Comparison of ENCODE assay signal across 10 mouse cellular contexts in genomic region chr7:98490911-98491310, GRCm38 (mm10). TPM values are rescaled to one million over a fixed set of nuclear protein-coding genes. Genes with fewer than 3 reads are reported as not detected.
DNase-seq lines count a peak whose midpoint lies in the region; ATAC-seq lines count a peak whose summit lies in the region.
"Had no signal": no experiment of that assay in that cellular context is flagged by ENCODE, and none has a peak within 500 bp of the region (broad histone marks: within the 10 kb centered on the region; RNA-seq: fewer than 3 reads in every experiment).

No protein-coding gene starts in this region.

- no peak overlapping the region for H3K27ac ChIP-seq in heart, embryonic 16.5 days (ENCODE audit: low read length)
- H3K27ac ChIP-seq in midbrain, embryonic 10.5 days (replicated peaks): no peak overlapping the region
- no peak overlapping the region for H3K27ac ChIP-seq in midbrain, embryonic 14.5 days (replicated peaks; ENCODE audit: low read depth, low read length)
- H3K27ac ChIP-seq in intestine, embryonic 16.5 days (ENCODE audit: low read length): no peak overlapping the region
- no peak overlapping the region for H3K27ac ChIP-seq in stomach, embryonic 16.5 days (ENCODE audit: low read length)

- H3K27me3 ChIP-seq in heart, embryonic 16.5 days (ENCODE audit: control insufficient read depth, insufficient read depth, low read length): no peaks in the 10 kb centered on the region
- peaks cover 52% of the 10 kb centered on the region for H3K27me3 ChIP-seq in midbrain, embryonic 10.5 days (ENCODE audit: low read depth, poor library complexity, severe bottlenecking)
- H3K27me3 ChIP-seq in midbrain, embryonic 14.5 days (ENCODE audit: control insufficient read depth, insufficient read depth, low read length): no peaks in the 10 kb centered on the region
- H3K27me3 ChIP-seq in intestine, embryonic 16.5 days (replicated peaks; ENCODE audit: control insufficient read depth, insufficient read depth, low read length): no peaks in the 10 kb centered on the region; the same call in 1 of the 2 replicates
- no peaks in the 10 kb centered on the region for H3K27me3 ChIP-seq in stomach, embryonic 16.5 days (ENCODE audit: control insufficient read depth, insufficient read depth, low read length)

- H3K9ac ChIP-seq in heart, embryonic 16.5 days (ENCODE audit: low read length): no peak overlapping the region
- H3K9ac ChIP-seq in midbrain, embryonic 14.5 days (replicated peaks; ENCODE audit: low read length): no peak overlapping the region
- H3K9ac ChIP-seq in intestine, embryonic 16.5 days (ENCODE audit: low read depth, low read length): peak overlapping the region; percentile 58; the same call in 1 of the 2 replicates
- H3K9ac ChIP-seq in stomach, embryonic 16.5 days (ENCODE audit: low read length): peak overlapping the region; percentile 75

- H3K36me3 ChIP-seq in heart, embryonic 16.5 days (ENCODE audit: control insufficient read depth, insufficient read depth): no peaks in the 10 kb centered on the region
- H3K36me3 ChIP-seq in midbrain, embryonic 10.5 days: no peaks in the 10 kb centered on the region
- no peaks in the 10 kb centered on the region for H3K36me3 ChIP-seq in midbrain, embryonic 14.5 days (ENCODE audit: control insufficient read depth, insufficient read depth, low read length)
- no peaks in the 10 kb centered on the region for H3K36me3 ChIP-seq in intestine, embryonic 16.5 days (ENCODE audit: control insufficient read depth, insufficient read depth, low read length)
- H3K36me3 ChIP-seq in stomach, embryonic 16.5 days (ENCODE audit: control insufficient read depth, insufficient read depth, low read length): no peaks in the 10 kb centered on the region

- no peaks in the 10 kb centered on the region for H3K9me3 ChIP-seq in heart, embryonic 16.5 days (replicated peaks; ENCODE audit: control insufficient read depth, low read length)
- no peaks in the 10 kb centered on the region for H3K9me3 ChIP-seq in midbrain, embryonic 10.5 days (replicated peaks)
- H3K9me3 ChIP-seq in midbrain, embryonic 14.5 days (ENCODE audit: control insufficient read depth, low read length): no peaks in the 10 kb centered on the region
- H3K9me3 ChIP-seq in intestine, embryonic 16.5 days (ENCODE audit: control insufficient read depth, low read length): no peaks in the 10 kb centered on the region
- no peaks in the 10 kb centered on the region for H3K9me3 ChIP-seq in stomach, embryonic 16.5 days (replicated peaks; ENCODE audit: control insufficient read depth, low read length)

- intact Hi-C loops in heart, postnatal 36 days (cut with DNase I): loop anchor here (2.0 kb wide), 1 partner anchor 52 kb away; no protein-coding TSS in a partner anchor

- 88% methylated on average over 6 of the region's 6 CpGs for WGBS in heart, embryonic 16.5 days
- WGBS in midbrain, embryonic 10.5 days: 95% methylated on average over 6 of the region's 6 CpGs
- WGBS in midbrain, embryonic 14.5 days: 92% methylated on average over 6 of the region's 6 CpGs
- WGBS in intestine, embryonic 16.5 days: 86% methylated on average over 6 of the region's 6 CpGs
- 87% methylated on average over 6 of the region's 6 CpGs for WGBS in stomach, embryonic 16.5 days

- peak overlapping the region; percentile 77 for H3K4me2 ChIP-seq in heart, embryonic 16.5 days (ENCODE audit: low read depth, low read length)
- no peak overlapping the region for H3K4me2 ChIP-seq in midbrain, embryonic 14.5 days (ENCODE audit: low read length)
- peak overlapping the region; percentile 90 for H3K4me2 ChIP-seq in intestine, embryonic 16.5 days (ENCODE audit: low read depth, low read length)
- peak overlapping the region; percentile 86 for H3K4me2 ChIP-seq in stomach, embryonic 16.5 days (ENCODE audit: low read depth, low read length)

- H3K4me1 ChIP-seq in heart, embryonic 16.5 days (ENCODE audit: control insufficient read depth, insufficient read depth, low read length): peaks cover 20% of the 10 kb centered on the region
- peaks cover 40% of the 10 kb centered on the region for H3K4me1 ChIP-seq in midbrain, embryonic 10.5 days
- peaks cover 8% of the 10 kb centered on the region; the same call in 1 of the 2 replicates for H3K4me1 ChIP-seq in midbrain, embryonic 14.5 days (ENCODE audit: control insufficient read depth, insufficient read depth, low read length)
- H3K4me1 ChIP-seq in intestine, embryonic 16.5 days (ENCODE audit: control insufficient read depth, insufficient read depth, low read length): peaks cover 14% of the 10 kb centered on the region
- peaks cover 7% of the 10 kb centered on the region for H3K4me1 ChIP-seq in stomach, embryonic 16.5 days (ENCODE audit: control insufficient read depth, insufficient read depth, low read length)

- DNase-seq in heart, postnatal 36 days: no peak
- DNase-seq in midbrain, embryonic 10.5 days (ENCODE audit: low spot score): no peak
- DNase-seq in midbrain, embryonic 14.5 days: no peak
- DNase-seq in adipocyte (ENCODE audit: low spot score): no peak
- DNase-seq in layer of hippocampus, adult 8-10 months (ENCODE audit: low spot score in 2 of 2): no peak
- DNase-seq: kidney, adult 11 months; lung, postnatal 14 days had no signal

- peak overlapping the region; percentile 64 for H3K4me3 ChIP-seq in heart, embryonic 16.5 days (ENCODE audit: low read length)
- H3K4me3 ChIP-seq in midbrain, embryonic 10.5 days: 0 out of 2 replicates have a peak overlapping the region, but pooled peaks have one; percentile 59
- H3K4me3 ChIP-seq in midbrain, embryonic 14.5 days (replicated peaks; ENCODE audit: low read depth, low read length): no peak overlapping the region
- peak overlapping the region; percentile 50 for H3K4me3 ChIP-seq in intestine, embryonic 16.5 days (ENCODE audit: low read length)
- peak overlapping the region; percentile 62 for H3K4me3 ChIP-seq in stomach, embryonic 16.5 days (replicated peaks; ENCODE audit: low read length)

- no peak for ATAC-seq in heart, embryonic 16.5 days (replicated peaks; ENCODE audit: extremely low read depth, insufficient read depth, low FRiP score)
- no peak for ATAC-seq in midbrain, embryonic 14.5 days (ENCODE audit: low FRiP score, low TSS enrichment)
- no peak for ATAC-seq in intestine, embryonic 16.5 days
- ATAC-seq in stomach, embryonic 16.5 days (ENCODE audit: insufficient read depth, low FRiP score): no peak

RNA-seq across cellular contexts. Expression of gene Lrrc32, which starts 1.8 kb away (rescaled TPM):
- 7.7 and 8.3 TPM in 2 replicates for polyA plus RNA-seq in heart, embryonic 16.5 days (2015; fragmentation: Nextera tagmentation; extraction: Ambion mirVana)
- 10 to 100 TPM; 14.6 to 15.8 TPM for total RNA-seq in heart, postnatal 36 days (2021)
- polyA plus RNA-seq in midbrain, embryonic 10.5 days (2016; fragmentation: Nextera tagmentation; extraction: Ambion mirVana): 5.2 and 5.7 TPM in 2 replicates
- polyA plus RNA-seq in midbrain, embryonic 14.5 days (2014; fragmentation: Nextera tagmentation; extraction: Ambion mirVana): 1.6 and 4.2 TPM in 2 replicates
- 11.3 and 13.7 TPM in 2 replicates for polyA plus RNA-seq in intestine, embryonic 16.5 days (2015; fragmentation: Nextera tagmentation; extraction: Ambion mirVana)
- 9.5 and 13.9 TPM in 2 replicates for polyA plus RNA-seq in stomach, embryonic 16.5 days (2015; fragmentation: Nextera tagmentation; extraction: Ambion mirVana)
- total RNA-seq in layer of hippocampus, adult 8-10 months (2022): 1 to 10 TPM; 2.0 to 2.8 (median 2.4) TPM

RNA-seq across cellular contexts. Expression of gene Gucy2d, which starts 50.7 kb away (rescaled TPM):
- not detected in 2 replicates for polyA plus RNA-seq in heart, embryonic 16.5 days (2015; fragmentation: Nextera tagmentation; extraction: Ambion mirVana)
- total RNA-seq in heart, postnatal 36 days (2021): under 1 TPM in 1 of 2 experiments, not detected in 1; 0.25 TPM
- not detected in 2 replicates for polyA plus RNA-seq in midbrain, embryonic 10.5 days (2016; fragmentation: Nextera tagmentation; extraction: Ambion mirVana)
- 0.18 TPM in 1 of 2 replicates, not detected in the other for polyA plus RNA-seq in midbrain, embryonic 14.5 days (2014; fragmentation: Nextera tagmentation; extraction: Ambion mirVana)
- 2.2 and 3.7 TPM in 2 replicates for polyA plus RNA-seq in intestine, embryonic 16.5 days (2015; fragmentation: Nextera tagmentation; extraction: Ambion mirVana)
- polyA plus RNA-seq in stomach, embryonic 16.5 days (2015; fragmentation: Nextera tagmentation; extraction: Ambion mirVana): 0.12 TPM in 1 of 2 replicates, not detected in the other
- under 1 TPM in 1 of 4 experiments, not detected in 3; 0.17 TPM for total RNA-seq in layer of hippocampus, adult 8-10 months (2022)

Comparison
In these comparisons a context has a peak if more than half of its experiments do, and no peak if none do; other contexts are left out.
1. H3K9ac ChIP-seq: peak in intestine, embryonic 16.5 days (single experiment) and stomach, embryonic 16.5 days (single experiment); none in heart, embryonic 16.5 days (single experiment) and midbrain, embryonic 14.5 days (single experiment).